Mouse (Mus musculus): Measurements from ENCODE around the gene Bud31. TPM values are rescaled to one million over a fixed set of nuclear protein-coding genes. Genes with fewer than 3 reads are reported as not detected.
"Not testable (repeated sequence)": the region's sequence is repeated elsewhere in the genome, so short reads cannot be mapped to it uniquely, and the experiment has no call there.

Bud31 gene
- polyA plus RNA-seq, 1 experiment from 2014 or later, result 155 TPM

DNA sequence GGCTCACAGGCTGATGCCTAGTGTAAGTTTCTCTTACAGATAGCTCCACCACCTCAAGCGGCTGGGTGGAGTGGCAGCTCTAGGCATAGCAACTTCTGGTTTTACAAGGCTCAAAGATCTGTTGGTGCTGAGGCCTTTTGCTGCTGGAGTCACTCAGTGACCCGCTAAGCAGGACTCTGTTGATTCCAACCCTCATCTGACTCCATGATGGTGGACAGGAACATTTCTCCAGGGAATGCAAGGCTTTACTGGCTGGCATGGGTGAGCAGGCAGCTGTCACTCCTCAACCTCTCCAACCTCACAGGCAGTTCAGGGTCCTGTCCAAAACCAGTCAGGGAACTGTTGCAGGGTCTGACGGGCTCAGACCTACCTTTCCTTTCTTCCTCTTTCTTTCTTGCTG is 9.2 kb upstream of the Bud31 start:
- H3K27me3 ChIP-seq (replicated peaks; ENCODE audit: control insufficient read depth, insufficient read depth, low read length), result no peaks in the 10 kb centered on the region
- peaks cover 89% of the 10 kb centered on the region for H3K36me3 ChIP-seq (ENCODE audit: control insufficient read depth, insufficient read depth)

GRCm38 (mm10) chr5:145133275-145133674 is 6.9 kb upstream of the Bud31 start:
- ATAC-seq; H3K4me1 ChIP-seq (replicated peaks; ENCODE audit: control insufficient read depth, insufficient read depth, low read length); H3K4me2 ChIP-seq (replicated peaks; ENCODE audit: low read depth); H3K9me3 ChIP-seq (ENCODE audit: control insufficient read depth); H3K4me3 ChIP-seq (ENCODE audit: low read depth, low read length); H3K27me3 ChIP-seq (replicated peaks; ENCODE audit: control insufficient read depth, insufficient read depth, low read length); H3K9ac ChIP-seq (ENCODE audit: low read depth, low read length): not testable (repeated sequence)
- 0 out of 2 replicates have a peak overlapping the region, but pooled peaks have one; percentile 2 for H3K27ac ChIP-seq (ENCODE audit: low read depth, low read length)
- peak; percentile 36 for TF ChIP-seq CTCF (IDR thresholded peaks at IDR 0.05; ENCODE audit: low read depth)
- peaks cover 75% of the 10 kb centered on the region for H3K36me3 ChIP-seq (ENCODE audit: control insufficient read depth, insufficient read depth)
- 88% methylated on average over 6 of the region's 6 CpGs for WGBS

More for the DNA sequence above, 9.2 kb upstream of the Bud31 start:
- no peaks in the 10 kb centered on the region for H3K9me3 ChIP-seq (ENCODE audit: control insufficient read depth)
- WGBS, result 83% methylated on average over 3 of the region's 3 CpGs
- no peak for ATAC-seq
- no peak overlapping the region for H3K27ac ChIP-seq (ENCODE audit: low read depth, low read length)
- no peak overlapping the region for H3K4me3 ChIP-seq (ENCODE audit: low read depth, low read length)
- TF ChIP-seq CTCF (IDR thresholded peaks at IDR 0.05; ENCODE audit: low read depth), result no peak
- no peak overlapping the region for H3K4me2 ChIP-seq (replicated peaks; ENCODE audit: low read depth)
- no peak overlapping the region for H3K9ac ChIP-seq (ENCODE audit: low read depth, low read length)
- no peaks in the 10 kb centered on the region for H3K4me1 ChIP-seq (replicated peaks; ENCODE audit: control insufficient read depth, insufficient read depth, low read length)

GRCm38 (mm10) chr5:145138836-145139235 is 1.3 kb upstream of the Bud31 start:
- no peaks in the 10 kb centered on the region for H3K27me3 ChIP-seq (replicated peaks; ENCODE audit: control insufficient read depth, insufficient read depth, low read length)
- no peak for TF ChIP-seq CTCF (IDR thresholded peaks at IDR 0.05; ENCODE audit: low read depth)
- H3K4me1 ChIP-seq (replicated peaks; ENCODE audit: control insufficient read depth, insufficient read depth, low read length), result peaks cover 9% of the 10 kb centered on the region
- H3K4me2 ChIP-seq (replicated peaks; ENCODE audit: low read depth), result peak overlapping the region; percentile 80
- H3K27ac ChIP-seq (ENCODE audit: low read depth, low read length), result no peak overlapping the region
- ATAC-seq, result no peak
- peak overlapping the region; percentile 89 for H3K9ac ChIP-seq (ENCODE audit: low read depth, low read length)
- peak overlapping the region; percentile 84 for H3K4me3 ChIP-seq (ENCODE audit: low read depth, low read length)
- WGBS, result 5% methylated on average over 6 of the region's 6 CpGs
- peaks cover 45% of the 10 kb centered on the region for H3K36me3 ChIP-seq (ENCODE audit: control insufficient read depth, insufficient read depth)
- no peaks in the 10 kb centered on the region for H3K9me3 ChIP-seq (ENCODE audit: control insufficient read depth)

DNA sequence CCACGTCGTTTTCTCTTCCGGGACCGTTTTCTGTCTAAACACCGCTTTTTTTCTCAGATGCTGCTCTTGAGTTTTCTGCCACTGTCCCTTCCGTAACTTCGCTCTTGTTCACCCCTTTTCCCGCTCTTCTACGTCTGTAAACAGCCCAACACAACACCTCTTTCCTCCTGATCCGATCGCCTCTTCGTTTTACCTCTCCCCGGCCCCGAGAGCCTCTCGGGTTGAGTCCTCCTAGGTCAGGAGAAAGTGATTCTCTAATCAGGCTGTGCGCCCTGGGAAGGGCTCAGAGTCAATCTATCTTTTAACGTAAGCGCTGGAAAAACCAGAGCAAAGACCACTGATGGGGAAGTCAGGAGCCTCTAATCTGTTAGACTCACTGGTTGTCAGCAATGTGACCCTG is 449 bp downstream of the Bud31 start:
- peak overlapping the region; percentile 84 for H3K4me3 ChIP-seq (ENCODE audit: low read depth, low read length)
- no peaks in the 10 kb centered on the region for H3K9me3 ChIP-seq (ENCODE audit: control insufficient read depth)
- peak overlapping the region; percentile 80 for H3K4me2 ChIP-seq (replicated peaks; ENCODE audit: low read depth)
- peak; percentile 28; the same call in 1 of the 2 replicates for ATAC-seq
- H3K4me1 ChIP-seq (replicated peaks; ENCODE audit: control insufficient read depth, insufficient read depth, low read length), result peaks cover 9% of the 10 kb centered on the region
- peaks cover 45% of the 10 kb centered on the region for H3K36me3 ChIP-seq (ENCODE audit: control insufficient read depth, insufficient read depth)
- H3K27me3 ChIP-seq (replicated peaks; ENCODE audit: control insufficient read depth, insufficient read depth, low read length), result no peaks in the 10 kb centered on the region
- H3K9ac ChIP-seq (ENCODE audit: low read depth, low read length), result peak overlapping the region; percentile 89
- H3K27ac ChIP-seq (ENCODE audit: low read depth, low read length), result peak overlapping the region; percentile 86
- no peak for TF ChIP-seq CTCF (IDR thresholded peaks at IDR 0.05; ENCODE audit: low read depth)
- under 1% methylated on average over 18 of the region's 18 CpGs for WGBS

GRCm38 (mm10) chr5:145147748-145148147 is 7.6 kb downstream of the Bud31 start:
- no peak for ATAC-seq
- H3K9ac ChIP-seq (ENCODE audit: low read depth, low read length), result no peak overlapping the region
- 67% methylated on average over 5 of the region's 5 CpGs for WGBS
- H3K4me1 ChIP-seq (replicated peaks; ENCODE audit: control insufficient read depth, insufficient read depth, low read length), result no peaks in the 10 kb centered on the region
- no peak overlapping the region for H3K4me3 ChIP-seq (ENCODE audit: low read depth, low read length)
- H3K27ac ChIP-seq (ENCODE audit: low read depth, low read length), result 0 out of 2 replicates have a peak overlapping the region, but pooled peaks have one; percentile 7
- no peaks in the 10 kb centered on the region for H3K9me3 ChIP-seq (ENCODE audit: control insufficient read depth)
- TF ChIP-seq CTCF (IDR thresholded peaks at IDR 0.05; ENCODE audit: low read depth), result no peak
- no peaks in the 10 kb centered on the region for H3K27me3 ChIP-seq (replicated peaks; ENCODE audit: control insufficient read depth, insufficient read depth, low read length)
- H3K36me3 ChIP-seq (ENCODE audit: control insufficient read depth, insufficient read depth), result peaks cover 95% of the 10 kb centered on the region
- no peak overlapping the region for H3K4me2 ChIP-seq (replicated peaks; ENCODE audit: low read depth)

- WGBS, result 89% methylated on average over 6 of the region's 6 CpGs
- peaks cover 95% of the 10 kb centered on the region for H3K36me3 ChIP-seq (ENCODE audit: control insufficient read depth, insufficient read depth)
Measured at GRCm38 (mm10) chr5:145149294-145149693, 9.1 kb downstream of the Bud31 start.

DNA sequence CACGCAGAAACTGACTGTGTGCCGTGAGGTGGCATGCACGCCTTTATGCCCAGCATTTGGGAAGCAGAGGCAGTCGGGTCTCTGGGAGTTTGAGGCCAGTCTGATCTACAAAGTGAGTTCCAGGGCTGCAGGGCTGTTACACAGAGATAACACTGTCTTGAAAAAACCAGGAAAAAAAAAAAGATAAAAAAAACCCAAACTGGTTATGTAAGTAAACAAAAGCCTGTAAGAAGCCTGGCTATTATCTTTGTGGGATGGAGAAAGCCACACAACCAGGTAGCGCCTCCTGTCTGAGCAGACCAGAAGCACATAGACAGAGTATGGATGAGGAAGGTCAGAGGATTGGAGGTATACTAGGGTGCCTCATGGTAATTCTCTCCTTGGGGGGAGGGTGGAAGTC is 12.5 kb downstream of the Bud31 start:
- ATAC-seq, result no peak
- TF ChIP-seq CTCF (IDR thresholded peaks at IDR 0.05; ENCODE audit: low read depth), result no peak
- H3K9ac ChIP-seq (ENCODE audit: low read depth, low read length), result no peak overlapping the region
- H3K27ac ChIP-seq (ENCODE audit: low read depth, low read length), result no peak overlapping the region
- no peaks in the 10 kb centered on the region for H3K4me1 ChIP-seq (replicated peaks; ENCODE audit: control insufficient read depth, insufficient read depth, low read length)
- H3K4me3 ChIP-seq (ENCODE audit: low read depth, low read length), result no peak overlapping the region
- no peak overlapping the region for H3K4me2 ChIP-seq (replicated peaks; ENCODE audit: low read depth)
- H3K36me3 ChIP-seq (ENCODE audit: control insufficient read depth, insufficient read depth), result peaks cover 91% of the 10 kb centered on the region
- no peaks in the 10 kb centered on the region for H3K27me3 ChIP-seq (replicated peaks; ENCODE audit: control insufficient read depth, insufficient read depth, low read length)
- 82% methylated on average over 5 of the region's 5 CpGs for WGBS
- H3K9me3 ChIP-seq (ENCODE audit: control insufficient read depth), result no peaks in the 10 kb centered on the region

More at GRCm38 (mm10) chr5:145149294-145149693, 9.1 kb downstream of the Bud31 start:
- Histone ChIP-seq H3K4me2 (replicated peaks; ENCODE audit: low read depth) (no peak overlapping the region), H3K27ac (ENCODE audit: low read depth, low read length) (no peak overlapping the region), H3K4me3 (ENCODE audit: low read depth, low read length) (no peak overlapping the region), H3K9me3 (ENCODE audit: control insufficient read depth) (no peaks in the 10 kb centered on the region), H3K4me1 (replicated peaks; ENCODE audit: control insufficient read depth, insufficient read depth, low read length) (no peaks in the 10 kb centered on the region), H3K27me3 (replicated peaks; ENCODE audit: control insufficient read depth, insufficient read depth, low read length) (no peaks in the 10 kb centered on the region), H3K9ac (ENCODE audit: low read depth, low read length) (no peak overlapping the region)
- no peak for TF ChIP-seq CTCF (IDR thresholded peaks at IDR 0.05; ENCODE audit: low read depth)
- no peak for ATAC-seq
